Mouse (Mus musculus): ENCODE measurements around the gene Orc4. TPM values are rescaled to one million over a fixed set of nuclear protein-coding genes. Genes with fewer than 3 reads are reported as not detected.

Gene Orc4
- 136 and 148 TPM in 2 replicates for polyA plus RNA-seq (2014; fragmentation: Nextera tagmentation; extraction: Ambion mirVana)

GRCm38 (mm10) chr2:48950252-48950315 is at the start of gene Orc4:
Gene Orc4 (minus strand): TSS chr2:48950277.
- no peaks in the 10 kb centered on the region for H3K4me1 ChIP-seq (ENCODE audit: control insufficient read depth, insufficient read depth, low read length)
- no peaks in the 10 kb centered on the region for H3K9me3 ChIP-seq (replicated peaks; ENCODE audit: control insufficient read depth, low read length)
- peak within 1 kb of the TSS; percentile 86 for H3K9ac ChIP-seq (replicated peaks; ENCODE audit: low read length)
- H3K4me2 ChIP-seq (ENCODE audit: low read depth, low read length) = peak within 1 kb of the TSS; percentile 57
- WGBS = no CpG with 5 or more reads among the region's 2 CpGs
- H3K27me3 ChIP-seq (ENCODE audit: control insufficient read depth, insufficient read depth, low read length) = no peaks in the 10 kb centered on the region
- no peaks in the 10 kb centered on the region for H3K36me3 ChIP-seq (replicated peaks; ENCODE audit: control insufficient read depth, insufficient read depth, low read depth, low read length)
- ATAC-seq (replicated peaks; ENCODE audit: insufficient number of reproducible peaks, low FRiP score, low TSS enrichment, low read depth) (no peak), DNase-seq (ENCODE audit: low spot score) (no peak)
- peak within 1 kb of the TSS; percentile 87 for H3K27ac ChIP-seq (replicated peaks; ENCODE audit: low read depth, low read length)
- H3K4me3 ChIP-seq (ENCODE audit: low read depth, low read length) = peak within 1 kb of the TSS; percentile 82

GRCm38 (mm10) chr2:48990322-48990721 is 40.2 kb upstream of the Orc4 start:
- Histone ChIP-seq H3K27ac (replicated peaks; ENCODE audit: low read depth, low read length) (no peak overlapping the region), H3K9me3 (replicated peaks; ENCODE audit: control insufficient read depth, low read length) (no peaks in the 10 kb centered on the region), H3K4me3 (ENCODE audit: low read depth, low read length) (no peak overlapping the region), H3K4me2 (ENCODE audit: low read depth, low read length) (no peak overlapping the region), H3K4me1 (ENCODE audit: control insufficient read depth, insufficient read depth, low read length) (no peaks in the 10 kb centered on the region), H3K36me3 (replicated peaks; ENCODE audit: control insufficient read depth, insufficient read depth, low read depth, low read length) (no peaks in the 10 kb centered on the region), H3K9ac (replicated peaks; ENCODE audit: low read length) (no peak overlapping the region), H3K27me3 (ENCODE audit: control insufficient read depth, insufficient read depth, low read length) (no peaks in the 10 kb centered on the region)
- no peak for DNase-seq (ENCODE audit: low spot score)
- ATAC-seq (replicated peaks; ENCODE audit: insufficient number of reproducible peaks, low FRiP score, low TSS enrichment, low read depth) = no peak
- WGBS = 95% methylated on average over 3 of the region's 3 CpGs

DNA sequence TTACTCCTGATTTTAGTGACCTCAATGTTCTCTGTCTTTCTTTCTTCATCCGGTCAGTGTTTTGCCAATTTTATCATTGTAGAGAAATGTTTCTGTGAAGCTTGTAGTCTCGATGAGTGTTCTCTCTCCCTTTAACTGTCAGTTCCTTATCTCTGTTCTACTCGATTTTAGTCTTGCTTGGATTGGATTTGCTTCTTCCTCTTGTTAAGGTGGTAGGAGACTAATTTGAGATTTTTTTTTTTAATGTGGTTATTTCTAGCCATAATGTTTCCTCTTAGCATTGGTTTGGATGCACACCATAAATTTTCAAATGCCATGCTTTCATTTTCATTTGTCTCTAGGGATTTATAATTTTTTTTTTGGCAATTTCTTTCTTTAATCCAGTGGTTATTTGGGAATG is 28.8 kb upstream of the Orc4 start:
- Histone ChIP-seq H3K27me3 (ENCODE audit: control insufficient read depth, insufficient read depth, low read length) (no peaks in the 10 kb centered on the region), H3K9ac (replicated peaks; ENCODE audit: low read length) (no peak overlapping the region), H3K27ac (replicated peaks; ENCODE audit: low read depth, low read length) (no peak overlapping the region), H3K36me3 (replicated peaks; ENCODE audit: control insufficient read depth, insufficient read depth, low read depth, low read length) (no peaks in the 10 kb centered on the region), H3K4me2 (ENCODE audit: low read depth, low read length) (no peak overlapping the region), H3K4me3 (ENCODE audit: low read depth, low read length) (no peak overlapping the region), H3K9me3 (replicated peaks; ENCODE audit: control insufficient read depth, low read length) (no peaks in the 10 kb centered on the region), H3K4me1 (ENCODE audit: control insufficient read depth, insufficient read depth, low read length) (no peaks in the 10 kb centered on the region)
- WGBS = 85% methylated on average over 3 of the region's 3 CpGs
- ATAC-seq (replicated peaks; ENCODE audit: insufficient number of reproducible peaks, low FRiP score, low TSS enrichment, low read depth) (no peak), DNase-seq (ENCODE audit: low spot score) (no peak)

GRCm38 (mm10) chr2:48956591-48956990 is 6.5 kb upstream of the Orc4 start:
- Histone ChIP-seq H3K27ac (replicated peaks; ENCODE audit: low read depth, low read length) (no peak overlapping the region), H3K4me2 (ENCODE audit: low read depth, low read length) (no peak overlapping the region), H3K27me3 (ENCODE audit: control insufficient read depth, insufficient read depth, low read length) (no peaks in the 10 kb centered on the region), H3K36me3 (replicated peaks; ENCODE audit: control insufficient read depth, insufficient read depth, low read depth, low read length) (no peaks in the 10 kb centered on the region), H3K4me1 (ENCODE audit: control insufficient read depth, insufficient read depth, low read length) (no peaks in the 10 kb centered on the region), H3K9me3 (replicated peaks; ENCODE audit: control insufficient read depth, low read length) (no peaks in the 10 kb centered on the region), H3K4me3 (ENCODE audit: low read depth, low read length) (no peak overlapping the region), H3K9ac (replicated peaks; ENCODE audit: low read length) (no peak overlapping the region)
- ATAC-seq (replicated peaks; ENCODE audit: insufficient number of reproducible peaks, low FRiP score, low TSS enrichment, low read depth) (no peak), DNase-seq (ENCODE audit: low spot score) (no peak)
- 72% methylated on average over 3 of the region's 3 CpGs for WGBS

GRCm38 (mm10) chr2:48950316-48950880 is 321 bp upstream of the Orc4 start:
- no peak for ATAC-seq (replicated peaks; ENCODE audit: insufficient number of reproducible peaks, low FRiP score, low TSS enrichment, low read depth)
- peak; percentile 7 for DNase-seq (ENCODE audit: low spot score)
- Histone ChIP-seq H3K4me2 (ENCODE audit: low read depth, low read length) (peak overlapping the region; percentile 57), H3K36me3 (replicated peaks; ENCODE audit: control insufficient read depth, insufficient read depth, low read depth, low read length) (no peaks in the 10 kb centered on the region), H3K4me1 (ENCODE audit: control insufficient read depth, insufficient read depth, low read length) (no peaks in the 10 kb centered on the region), H3K9ac (replicated peaks; ENCODE audit: low read length) (peak overlapping the region; percentile 86), H3K27ac (replicated peaks; ENCODE audit: low read depth, low read length) (peak overlapping the region; percentile 87), H3K9me3 (replicated peaks; ENCODE audit: control insufficient read depth, low read length) (no peaks in the 10 kb centered on the region), H3K4me3 (ENCODE audit: low read depth, low read length) (peak overlapping the region; percentile 82), H3K27me3 (ENCODE audit: control insufficient read depth, insufficient read depth, low read length) (no peaks in the 10 kb centered on the region)
- 13% methylated on average over 6 of the region's 6 CpGs for WGBS

- peak overlapping the region; percentile 87 for H3K27ac ChIP-seq (replicated peaks; ENCODE audit: low read depth, low read length)
- 0% methylated on average over 5 of the region's 9 CpGs for WGBS
- no peaks in the 10 kb centered on the region for H3K27me3 ChIP-seq (ENCODE audit: control insufficient read depth, insufficient read depth, low read length)
- peak overlapping the region; percentile 86 for H3K9ac ChIP-seq (replicated peaks; ENCODE audit: low read length)
- no peaks in the 10 kb centered on the region for H3K4me1 ChIP-seq (ENCODE audit: control insufficient read depth, insufficient read depth, low read length)
- ATAC-seq (replicated peaks; ENCODE audit: insufficient number of reproducible peaks, low FRiP score, low TSS enrichment, low read depth) (peak; percentile 72), DNase-seq (ENCODE audit: low spot score) (no peak)
- no peaks in the 10 kb centered on the region for H3K9me3 ChIP-seq (replicated peaks; ENCODE audit: control insufficient read depth, low read length)
- H3K4me2 ChIP-seq (ENCODE audit: low read depth, low read length) = peak overlapping the region; percentile 57
- no peaks in the 10 kb centered on the region for H3K36me3 ChIP-seq (replicated peaks; ENCODE audit: control insufficient read depth, insufficient read depth, low read depth, low read length)
- H3K4me3 ChIP-seq (ENCODE audit: low read depth, low read length) = peak overlapping the region; percentile 82
Measured at GRCm38 (mm10) chr2:48949743-48950251, 280 bp downstream of the Orc4 start.

- H3K4me1 ChIP-seq (ENCODE audit: control insufficient read depth, insufficient read depth, low read length) = no peaks in the 10 kb centered on the region
- peak within 1 kb of the TSS; percentile 86 for H3K9ac ChIP-seq (replicated peaks; ENCODE audit: low read length)
- H3K27me3 ChIP-seq (ENCODE audit: control insufficient read depth, insufficient read depth, low read length) = no peaks in the 10 kb centered on the region
- ATAC-seq (replicated peaks; ENCODE audit: insufficient number of reproducible peaks, low FRiP score, low TSS enrichment, low read depth) = peak; percentile 100
- H3K4me2 ChIP-seq (ENCODE audit: low read depth, low read length) = peak within 1 kb of the TSS; percentile 57
- H3K36me3 ChIP-seq (replicated peaks; ENCODE audit: control insufficient read depth, insufficient read depth, low read depth, low read length) = no peaks in the 10 kb centered on the region
- H3K9me3 ChIP-seq (replicated peaks; ENCODE audit: control insufficient read depth, low read length) = no peaks in the 10 kb centered on the region
- DNase-seq (ENCODE audit: low spot score) = peak; percentile 98
- H3K27ac ChIP-seq (replicated peaks; ENCODE audit: low read depth, low read length) = peak within 1 kb of the TSS; percentile 87
- H3K4me3 ChIP-seq (ENCODE audit: low read depth, low read length) = peak within 1 kb of the TSS; percentile 82
- WGBS = under 1% methylated on average over 48 of the region's 49 CpGs
Measured at GRCm38 (mm10) chr2:48948841-48949584, 1.1 kb downstream of the Orc4 start, which contains the start of gene Mbd5. Gene Mbd5 (plus strand): TSS chr2:48949508.

GRCm38 (mm10) chr2:48947761-48948160 is 2.3 kb downstream of the Orc4 start:
- WGBS = 50% methylated on average over 3 of the region's 3 CpGs
- H3K4me2 ChIP-seq (ENCODE audit: low read depth, low read length) = peak overlapping the region; percentile 21
- H3K4me1 ChIP-seq (ENCODE audit: control insufficient read depth, insufficient read depth, low read length) = no peaks in the 10 kb centered on the region
- no peaks in the 10 kb centered on the region for H3K9me3 ChIP-seq (replicated peaks; ENCODE audit: control insufficient read depth, low read length)
- H3K27ac ChIP-seq (replicated peaks; ENCODE audit: low read depth, low read length) = no peak overlapping the region
- H3K27me3 ChIP-seq (ENCODE audit: control insufficient read depth, insufficient read depth, low read length) = no peaks in the 10 kb centered on the region
- H3K36me3 ChIP-seq (replicated peaks; ENCODE audit: control insufficient read depth, insufficient read depth, low read depth, low read length) = no peaks in the 10 kb centered on the region
- DNase-seq (ENCODE audit: low spot score) (peak; percentile 27), ATAC-seq (replicated peaks; ENCODE audit: insufficient number of reproducible peaks, low FRiP score, low TSS enrichment, low read depth) (no peak)
- H3K9ac ChIP-seq (replicated peaks; ENCODE audit: low read length) = no peak overlapping the region
- peak overlapping the region; percentile 82 for H3K4me3 ChIP-seq (ENCODE audit: low read depth, low read length)
